Mouse (Mus musculus) liver, embryonic 16.5 days (tissue): ENCODE measurements around the gene Myh10. TPM values are rescaled to one million over a fixed set of nuclear protein-coding genes. Genes with fewer than 3 reads are reported as not detected.

ENCODE experiments used
- ATAC-seq: fragments of 200-750 bp; cut with Nextera tagmentation; 2 replicates; pipeline ENCODE4 v1.8.0; 2017; ENCODE audit warnings: low read depth, mild to moderate bottlenecking, moderate number of reproducible peaks, moderate library complexity
- H3K27ac ChIP-seq: fragments of 300-500 bp; sonication (generic); 2 replicates; pipeline ENCODE4 v1.5.1; 2014; ENCODE audit warnings: mild to moderate bottlenecking, low read length
- H3K27me3 ChIP-seq: fragments of 300-500 bp; sonication (generic); 2 replicates; pipeline ENCODE4 v1.6.1; 2014; ENCODE audit warnings: low read depth, low read length, mixed read lengths; ENCODE audit not compliant: control insufficient read depth, insufficient read depth
- H3K36me3 ChIP-seq: fragments of 300-500 bp; sonication (generic); 2 replicates; pipeline ENCODE4 v1.6.1; 2014; ENCODE audit warnings: mild to moderate bottlenecking; ENCODE audit not compliant: control insufficient read depth, insufficient read depth
- H3K4me1 ChIP-seq: fragments of 300-500 bp; sonication (generic); 2 replicates; pipeline ENCODE4 v1.6.1; 2014; ENCODE audit warnings: low read depth, low read length, mixed read lengths; ENCODE audit not compliant: control insufficient read depth
- H3K4me2 ChIP-seq: fragments of 300-500 bp; sonication (generic); 2 replicates; pipeline ENCODE4 v1.6.1; 2014; ENCODE audit warnings: low read depth, low read length, mixed read lengths
- H3K4me3 ChIP-seq: fragments of 300-500 bp; sonication (generic); 2 replicates; pipeline ENCODE4 v1.5.1; 2014; ENCODE audit warnings: low read depth, mild to moderate bottlenecking, low read length
- H3K9ac ChIP-seq: fragments of 300-500 bp; sonication (generic); 2 replicates; pipeline ENCODE4 v1.6.1; 2014; ENCODE audit warnings: low read depth, low read length
- H3K9me3 ChIP-seq: fragments of 300-500 bp; sonication (generic); replicated peaks from 2 replicates; pipeline ENCODE4 v1.6.1; 2016; ENCODE audit warnings: low read length; ENCODE audit not compliant: control insufficient read depth
- WGBS: fragments of 180-500 bp; shearing (Covaris S2); extraction: QIAGEN DNeasy Blood & Tissue Kit; methylation state at CpG from one replicate; pipeline ENCODE4 v1.1.7; 2014; ENCODE audit not compliant: insufficient replicate concordance; 5-methylcytosine and 5-hydroxymethylcytosine counted together
- polyA plus RNA-seq: library from polyadenylated mRNA; unstranded; fragments of >200 nt; fragmentation: Nextera tagmentation; extraction: Ambion mirVana; gene quantifications from 2 replicates; pipeline ENCODE4 v1.2.1, GENCODE M21; 2015

Myh10 gene
- polyA plus RNA-seq, 1 experiment from 2014 or later = 13.6 TPM

GRCm38 (mm10) chr11:68864544-68865189 is 173.3 kb downstream of the Myh10 start:
- Histone ChIP-seq H3K36me3 (no peaks in the 10 kb centered on the region), H3K4me2 (no peak overlapping the region), H3K27me3 (no peaks in the 10 kb centered on the region), H3K27ac (0 out of 2 replicates have a peak overlapping the region, but pooled peaks have one; percentile 20), H3K4me1 (peaks cover 4% of the 10 kb centered on the region), H3K9me3 (no peaks in the 10 kb centered on the region), H3K4me3 (no peak overlapping the region), H3K9ac (no peak overlapping the region)
- peak; percentile 86 for ATAC-seq
- 11% methylated on average over 9 of the region's 9 CpGs for WGBS

Other genes starting within 250 kb of the Myh10 start
- gene Pik3r6, start 188.5 kb upstream of the Myh10 start, polyA plus RNA-seq = 2.4 and 2.8 TPM in 2 replicates
- gene Mfsd6l, start 135.4 kb upstream of the Myh10 start, polyA plus RNA-seq = 0.04 and 0.09 TPM in 2 replicates
- gene Ccdc42, start 104.5 kb upstream of the Myh10 start, polyA plus RNA-seq = not detected in 2 replicates
- gene Ndel1, start 180.3 kb downstream of the Myh10 start, polyA plus RNA-seq = 36.9 and 38.6 TPM in 2 replicates
- 0.04 and 0.14 TPM in 2 replicates for gene Rnf222, start 197.0 kb downstream of the Myh10 start, polyA plus RNA-seq
- gene Rpl26, start 210.0 kb downstream of the Myh10 start, polyA plus RNA-seq = 457 and 528 TPM in 2 replicates
- gene Odf4, start 235.5 kb downstream of the Myh10 start, polyA plus RNA-seq = not detected in 2 replicates